Mouse (Mus musculus): ENCODE data around the gene Gm29609.

Gm29609 gene

DNA sequence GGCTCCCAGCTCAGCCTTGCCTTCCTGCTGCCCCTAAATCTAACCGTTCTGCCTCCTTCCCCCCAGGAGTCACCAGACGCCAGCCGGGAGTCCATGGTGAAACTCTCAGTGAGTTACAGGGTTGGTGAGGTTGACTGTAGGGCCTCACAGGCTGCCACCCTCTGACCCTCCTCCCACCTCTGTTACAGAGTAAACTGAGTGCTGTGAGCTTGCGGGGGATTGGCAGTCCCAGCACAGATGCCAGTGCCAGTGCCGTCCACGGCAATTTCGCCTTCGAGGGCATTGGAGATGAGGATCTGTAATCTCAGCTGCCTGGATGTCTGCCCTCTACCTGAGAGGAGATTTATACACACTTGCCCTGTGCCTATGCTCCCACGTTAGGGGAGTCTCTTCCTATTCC lies 18.5 kb upstream of the Gm29609 start:
- no peak for DNase-seq (ENCODE audit: low spot score in 2 of 2)

DNA sequence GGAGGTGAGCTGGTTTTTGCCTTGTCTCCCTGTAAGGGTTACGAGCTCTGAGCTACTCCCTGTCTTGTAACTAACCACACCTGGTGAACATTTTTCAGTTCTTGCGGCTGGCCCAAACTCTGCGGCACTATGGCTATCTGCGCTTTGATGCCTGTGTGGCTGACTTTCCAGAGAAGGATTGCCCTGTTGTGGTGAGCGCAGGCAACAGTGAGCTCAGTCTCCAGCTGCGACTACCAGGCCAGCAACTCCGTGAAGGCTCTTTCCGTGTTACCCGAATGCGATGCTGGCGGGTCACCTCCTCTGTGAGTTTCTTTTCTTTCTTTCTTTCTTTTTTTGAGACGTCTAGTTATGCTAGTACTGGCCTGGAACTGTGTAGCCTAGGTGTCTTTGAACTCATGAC lies 17.4 kb upstream of the Gm29609 start:
- no peak for DNase-seq (ENCODE audit: low spot score in 2 of 2)

DNA sequence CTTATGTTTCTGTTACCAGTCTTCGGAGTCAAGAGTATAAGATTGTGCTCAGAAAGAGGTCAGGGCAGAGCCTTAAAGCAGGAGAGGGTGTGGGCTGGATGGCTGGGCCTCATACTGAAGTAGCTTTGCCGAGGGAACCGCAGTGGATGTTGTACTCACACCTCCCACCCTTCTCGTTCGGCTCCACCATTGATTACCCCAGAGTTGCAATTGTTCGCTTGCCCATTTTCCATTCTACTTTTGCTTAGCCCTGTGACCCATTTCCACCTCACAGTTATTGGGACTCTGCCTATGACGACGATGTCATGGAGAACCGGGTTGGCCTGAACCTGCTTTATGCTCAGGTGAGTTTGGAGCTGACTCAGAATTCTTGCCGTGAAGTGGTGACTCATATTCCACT lies 16.5 kb upstream of the Gm29609 start:
- no peak for DNase-seq (ENCODE audit: low spot score in 2 of 2)

DNA sequence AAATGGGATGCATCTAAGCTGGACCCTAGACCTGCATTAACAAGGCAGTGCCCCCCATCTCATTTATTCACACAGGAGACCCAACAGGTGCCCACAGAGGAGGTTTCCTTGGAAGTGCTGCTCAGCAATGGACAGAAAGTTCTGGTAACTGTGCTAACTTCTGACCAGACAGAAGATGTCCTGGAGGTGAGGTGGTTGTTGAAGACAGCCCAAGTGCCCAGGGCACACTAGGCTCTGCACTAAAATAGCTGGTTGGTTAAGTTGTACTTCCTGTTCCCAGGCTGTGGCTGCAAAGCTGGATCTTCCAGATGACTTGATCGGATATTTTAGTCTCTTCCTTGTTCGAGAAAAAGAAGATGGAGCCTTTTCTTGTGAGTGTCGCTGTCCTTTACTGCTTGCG lies 16.0 kb upstream of the Gm29609 start:
- no peak for DNase-seq (ENCODE audit: low spot score in 2 of 2)

- no peak for DNase-seq (ENCODE audit: low spot score in 2 of 2)
Measured at GRCm38 (mm10) chr5:31194486-31195485, 15.1 kb upstream of the Gm29609 start.

- DNase-seq (ENCODE audit: low spot score in 2 of 2): no peak
Measured at GRCm38 (mm10) chr5:31193631-31194281, 14.0 kb upstream of the Gm29609 start.

DNA sequence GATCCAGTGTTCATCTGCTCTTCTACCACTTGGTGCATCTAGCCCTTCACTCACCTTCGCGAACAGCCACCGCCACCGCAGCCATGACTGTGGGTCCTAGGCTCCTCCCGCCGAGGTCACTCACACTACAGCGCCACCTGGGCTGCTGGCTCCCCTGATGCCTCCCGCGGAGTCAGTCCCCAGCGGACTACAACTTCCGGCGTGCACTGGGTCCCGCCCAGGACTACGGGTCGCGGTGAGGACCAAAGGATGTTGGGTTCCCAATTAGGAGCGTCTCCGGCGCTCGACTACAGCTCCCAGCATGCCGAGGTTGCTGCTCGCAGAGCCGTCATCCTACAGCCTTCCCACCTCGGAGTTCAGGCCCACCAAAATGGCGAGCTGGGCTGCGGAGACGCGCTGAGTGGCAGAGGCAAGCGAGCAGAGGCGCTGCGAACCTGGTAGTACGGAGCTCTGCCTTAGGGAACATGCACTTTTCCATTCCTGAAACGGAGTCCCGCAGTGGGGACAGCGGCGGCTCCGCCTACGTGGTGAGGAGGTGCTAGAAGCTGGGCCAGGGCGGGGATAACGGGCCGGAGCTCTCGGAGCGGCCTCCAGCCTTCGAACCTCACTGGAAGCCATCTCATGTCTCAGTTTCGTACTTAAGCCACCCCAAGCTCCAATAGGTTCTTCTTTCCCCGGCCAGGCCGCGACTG lies 13.4 kb upstream of the Gm29609 start, which contains the start of the genes Snx17 and Eif2b4:
Gene Snx17, plus strand, starts transcription at position 289 of the 692 bp plus-strand sequence.
Gene Eif2b4, minus strand, starts transcription at position 492 of the 692 bp plus-strand sequence.
- DNase-seq (ENCODE audit: low spot score in 2 of 2): peak; percentile 98 to 99

GRCm38 (mm10) chr5:31192045-31192938 lies 12.6 kb upstream of the Gm29609 start:
- no peak for DNase-seq (ENCODE audit: low spot score in 2 of 2)

- DNase-seq (ENCODE audit: low spot score in 2 of 2): no peak
Measured at GRCm38 (mm10) chr5:31190201-31190600, 10.5 kb upstream of the Gm29609 start.

GRCm38 (mm10) chr5:31188223-31188840 lies 8.6 kb upstream of the Gm29609 start:
- no peak for DNase-seq (ENCODE audit: low spot score in 2 of 2)

GRCm38 (mm10) chr5:31183678-31184077 lies 4.0 kb upstream of the Gm29609 start:
- DNase-seq (ENCODE audit: low spot score in 2 of 2): no peak

DNA sequence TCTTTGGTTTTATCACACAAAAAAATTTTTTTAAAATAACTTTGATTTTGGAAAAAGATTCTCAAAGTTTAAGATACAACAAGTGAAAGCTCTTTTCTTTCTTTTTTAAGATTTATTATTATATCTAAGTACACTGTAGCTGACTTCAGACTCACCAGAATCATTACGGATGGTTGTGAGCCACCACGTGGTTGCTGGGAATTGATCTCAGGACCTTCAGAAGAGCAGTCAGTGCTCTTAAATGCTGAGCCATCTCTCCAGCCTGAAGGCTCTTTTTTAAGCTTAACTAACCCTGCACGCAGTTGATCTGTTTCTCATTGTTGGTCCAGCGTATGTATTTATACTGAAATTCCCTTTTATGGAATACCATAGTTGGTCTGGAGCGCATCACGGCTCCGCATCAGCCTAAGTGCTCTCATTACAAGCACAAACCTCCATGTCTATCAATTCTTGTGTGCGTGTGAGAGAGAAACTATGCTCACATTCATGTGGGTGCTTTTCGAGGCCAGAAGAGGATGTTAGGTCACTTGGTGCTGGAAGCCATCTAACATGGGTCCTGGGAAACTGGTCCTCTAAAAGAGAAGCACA lies 1.6 kb upstream of the Gm29609 start:
- DNase-seq (ENCODE audit: low spot score in 2 of 2): no peak

DNA sequence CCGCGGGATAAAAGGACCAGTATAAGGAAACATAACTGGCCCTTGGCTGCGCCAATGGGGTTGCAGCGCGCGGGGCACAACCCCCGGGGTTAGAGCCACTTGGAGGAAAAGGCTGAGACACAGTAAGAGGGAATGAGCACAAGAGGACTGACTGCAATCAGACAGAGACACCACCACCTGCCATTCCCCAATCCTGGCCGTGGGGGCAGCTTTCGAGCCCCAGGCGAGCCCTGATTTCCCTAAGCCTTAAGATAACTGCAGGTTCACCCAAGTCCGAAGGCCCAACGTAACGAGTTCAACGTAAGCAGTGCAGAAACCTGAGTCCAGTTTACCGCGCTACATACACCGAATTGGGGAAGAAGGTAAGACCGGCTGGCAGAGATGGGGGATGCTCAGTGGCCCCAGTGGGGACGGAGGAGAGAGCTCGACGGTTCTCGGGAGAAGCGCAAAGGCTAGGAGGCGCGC lies 378 bp downstream of the Gm29609 start:
- no peak for DNase-seq (ENCODE audit: low spot score in 2 of 2)

DNA sequence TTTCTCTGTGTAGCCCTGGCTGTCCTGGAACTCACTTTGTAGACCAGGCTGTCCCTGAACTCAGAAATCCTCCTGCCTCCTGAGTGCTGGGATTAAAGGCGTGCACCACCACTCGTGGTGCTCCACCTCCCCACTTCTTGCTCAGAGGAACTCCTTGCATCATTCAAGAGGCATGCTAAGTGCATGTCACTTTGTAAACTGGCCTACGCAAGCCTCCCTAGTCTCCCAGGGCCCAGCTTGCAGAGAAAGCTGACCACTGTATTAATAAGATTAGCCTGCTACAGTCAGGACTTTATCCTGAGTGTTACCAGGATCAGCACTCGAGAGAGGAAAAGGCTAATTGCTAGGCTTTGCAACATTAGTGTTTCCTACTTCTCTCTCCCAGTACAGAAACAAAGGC lies 11.1 kb downstream of the Gm29609 start:
- no peak for DNase-seq (ENCODE audit: low spot score in 2 of 2)

- DNase-seq (ENCODE audit: low spot score in 2 of 2): no peak
Measured at GRCm38 (mm10) chr5:31164878-31165277, 14.8 kb downstream of the Gm29609 start.

DNA sequence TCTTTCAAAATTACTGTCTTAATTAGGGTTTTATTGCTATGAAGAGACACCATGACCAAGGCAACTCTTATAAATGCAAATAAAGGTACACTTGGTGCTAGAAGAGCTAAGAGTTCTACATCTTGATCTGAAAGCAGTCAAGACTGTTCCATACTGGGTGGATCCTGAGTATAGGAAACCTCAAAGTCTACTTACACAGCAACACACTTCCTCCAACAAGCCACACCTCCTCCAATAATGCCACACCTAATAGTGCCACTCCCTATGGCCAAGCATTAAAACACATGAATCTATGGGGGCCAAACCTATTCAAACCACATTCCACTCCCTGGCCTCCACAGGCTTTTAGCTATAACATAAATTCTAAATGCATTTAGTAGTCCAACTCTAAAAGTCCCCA lies 17.2 kb downstream of the Gm29609 start:
- DNase-seq (ENCODE audit: low spot score in 2 of 2): no peak

GRCm38 (mm10) chr5:31154152-31154553 lies 25.6 kb downstream of the Gm29609 start, which contains the start of gene Mpv17:
TSS of gene Mpv17 (minus strand) at chr5:31154251.
- DNase-seq (ENCODE audit: low spot score in 2 of 2): peak; percentile 65 to 71

DNA sequence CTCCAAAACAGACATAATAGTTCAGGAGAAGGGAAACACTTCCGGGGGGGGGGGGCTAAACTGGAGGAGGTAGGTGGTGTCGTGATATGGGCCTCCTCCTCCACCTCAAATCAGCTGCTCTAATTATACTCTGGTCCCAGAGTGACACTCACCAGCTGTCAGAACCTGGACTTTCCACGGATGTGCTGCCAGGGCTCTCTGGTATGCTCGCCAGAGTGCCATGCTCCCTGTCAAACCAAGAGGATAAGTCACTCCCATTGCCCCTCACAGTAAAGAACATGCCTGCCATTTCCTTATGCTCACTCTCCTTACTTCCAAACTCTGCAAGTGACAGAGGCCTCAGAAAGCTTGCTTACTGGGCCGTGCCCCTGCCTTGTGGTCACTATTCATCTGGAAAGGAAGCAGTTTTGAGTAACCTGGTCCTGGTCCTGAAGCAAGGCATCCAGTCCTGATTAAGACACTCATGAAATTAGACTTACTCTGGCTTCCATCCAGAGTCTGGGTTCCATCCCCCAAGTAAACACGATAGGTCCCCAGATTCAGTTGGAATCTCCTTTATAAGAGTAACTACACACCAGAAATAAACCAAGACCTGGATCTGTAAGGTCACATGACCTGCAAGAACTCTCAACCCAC lies 26.1 kb downstream of the Gm29609 start:
- no peak for DNase-seq (ENCODE audit: low spot score in 2 of 2)

- DNase-seq (ENCODE audit: low spot score in 2 of 2): no peak
Measured at GRCm38 (mm10) chr5:31151746-31152145, 28.0 kb downstream of the Gm29609 start.

DNA sequence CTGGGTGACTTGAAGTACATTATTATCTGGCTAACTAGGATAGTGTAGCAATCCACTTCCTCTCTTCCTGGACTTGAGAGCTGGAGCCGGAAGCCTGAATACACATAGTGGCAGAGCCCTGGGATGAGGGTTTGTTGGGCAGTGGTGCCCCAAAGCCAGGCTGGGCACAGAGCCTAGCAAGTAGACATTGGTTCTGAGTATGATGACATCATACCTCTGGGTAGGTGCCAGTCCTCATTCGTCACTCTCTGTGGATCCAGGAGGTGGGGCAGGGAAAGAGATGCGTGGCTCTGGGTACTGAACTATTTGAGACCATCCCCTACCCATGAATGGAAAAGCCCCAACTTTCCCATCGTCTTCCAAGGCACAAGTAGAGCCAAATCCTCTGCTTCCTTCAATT lies 29.9 kb downstream of the Gm29609 start:
- no peak for DNase-seq (ENCODE audit: low spot score in 2 of 2)
